Mouse (Mus musculus) adrenal gland, adult 10 weeks (tissue): ENCODE data around the gene Dmrtb1. TPM values are rescaled to one million over a fixed set of nuclear protein-coding genes. Genes with fewer than 3 reads are reported as not detected.

Experiments
- polyA plus RNA-seq: library from polyadenylated mRNA; stranded (reverse); fragments of 350-450 nt; fragmentation: Illumina TruSeq; extraction: RNeasy Lipid Tissue Mini Kit (QIAGEN cat#74804); gene quantifications from one replicate; pipeline ENCODE4 v1.2.3, GENCODE M21; 2014; ENCODE audit warnings: low read depth, low replicate concordance

The Dmrtb1 gene
- polyA plus RNA-seq: not detected

DNA sequence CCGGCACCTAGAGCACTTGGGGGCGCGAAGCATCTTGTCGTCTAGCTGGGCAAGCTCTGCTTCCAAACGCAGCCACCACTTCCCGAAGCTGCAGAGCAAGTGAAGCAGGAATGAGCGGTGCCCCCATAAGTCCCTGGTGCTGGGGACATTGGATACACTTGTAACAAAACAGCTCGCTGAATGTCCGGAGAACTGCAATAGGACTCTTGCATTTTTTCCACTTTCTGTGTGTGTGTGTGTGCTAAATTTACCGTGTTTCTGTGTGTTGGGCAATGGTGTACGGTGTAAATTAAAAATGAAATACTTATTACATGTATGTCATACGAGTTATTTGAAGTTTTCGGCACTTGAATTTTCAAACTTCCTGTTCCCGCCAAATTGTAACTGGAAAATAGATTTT, at the start of gene Dmrtb1:
TSS of gene Dmrtb1 (minus strand) at position 101 of the 400 bp plus-strand sequence.

Other genes with a start within 250 kb of the Dmrtb1 start
- gene Glis1, start 249.6 kb downstream of the Dmrtb1 start, polyA plus RNA-seq: not detected
- gene Lrp8, start 118.0 kb upstream of the Dmrtb1 start, polyA plus RNA-seq: 5.7 TPM
- gene Magoh, start 195.5 kb upstream of the Dmrtb1 start, polyA plus RNA-seq: 166 TPM
- gene 0610037L13Rik, start 205.6 kb upstream of the Dmrtb1 start, polyA plus RNA-seq: 22.6 TPM
- 337 TPM for gene Cpt2, start 239.4 kb upstream of the Dmrtb1 start, polyA plus RNA-seq